Mouse (Mus musculus) T-helper 1 cell (primary cell): Measurements from ENCODE around the gene Fbxw21.

Source experiments
- in situ Hi-C: fragments of 300-600 bp; cut with MboI, MseI; formaldehyde crosslinking; loops from one replicate; pipeline ENCODE4 v1.15.1; 2025; ENCODE audit warnings: high pct_unique_total_duplicates

Fbxw21 gene

DNA sequence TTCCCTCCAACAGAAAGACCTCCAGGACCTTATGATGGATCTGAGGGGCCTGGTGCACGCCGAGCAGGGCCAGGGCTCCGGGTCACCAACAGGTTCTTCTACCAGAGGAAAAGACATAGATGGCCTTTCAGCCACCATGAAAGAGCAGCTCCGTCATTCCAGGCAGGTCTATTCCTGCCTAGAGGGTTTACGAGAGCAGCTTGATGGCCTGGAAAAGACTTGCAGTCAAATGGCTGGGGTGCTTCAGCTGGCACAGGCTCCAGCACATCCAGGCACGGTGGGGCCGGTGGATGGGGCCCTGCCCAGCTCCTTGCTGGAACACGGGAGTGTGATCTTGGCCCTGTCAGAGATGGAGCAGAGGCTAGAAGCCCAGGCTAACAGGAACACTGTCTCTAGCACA is 70.0 kb downstream of the Fbxw21 start:
- in situ Hi-C loops = loop anchor here (10.0 kb wide), 1 partner anchor 237 kb away; the partner anchor contains the start of gene Slc26a6

DNA sequence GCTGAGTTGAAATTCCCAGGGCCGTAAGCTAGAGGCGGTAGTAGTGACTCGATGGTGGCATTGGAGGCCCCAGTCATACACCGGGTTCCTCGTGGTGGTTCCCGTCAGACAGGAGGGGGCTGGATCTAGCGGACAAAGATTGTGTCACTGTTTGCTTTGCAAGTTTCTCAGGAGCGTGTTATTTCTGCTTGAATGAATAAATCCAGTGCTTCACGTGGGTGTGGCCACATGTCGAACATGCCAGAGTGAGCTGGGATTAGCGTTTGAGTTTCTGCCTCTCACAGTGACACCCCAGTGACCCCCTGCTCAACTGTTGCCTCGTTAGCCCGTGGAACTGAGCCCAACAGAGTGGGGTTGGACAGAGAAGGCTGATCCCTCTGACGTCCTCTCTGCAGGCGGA is 71.4 kb downstream of the Fbxw21 start:
- in situ Hi-C loops = loop anchor here (10.0 kb wide), 1 partner anchor 236 kb away; the partner anchor contains the start of gene Slc26a6
